Mouse (Mus musculus) embryonic facial prominence, embryonic 13.5 days (tissue): ENCODE measurements at regions not wholly inside any gene's neighbourhood (a gene's known extent, or its start where the extent isn't known, plus 50 kb on each side); places are given as distances from the start of the nearest gene placed in this dataset.

Experiments used
- ATAC-seq: fragments of 200-750 bp; cut with Nextera tagmentation; 2 replicates; pipeline ENCODE4 v1.8.0; 2017; ENCODE audit warnings: low read depth; ENCODE audit not compliant: insufficient number of reproducible peaks, insufficient read depth, low FRiP score, low TSS enrichment
- H3K27ac ChIP-seq: fragments of 300-500 bp; sonication (generic); 2 replicates; pipeline ENCODE4 v1.5.1; 2015; ENCODE audit warnings: moderate library complexity, mild to moderate bottlenecking, inconsistent platforms
- H3K27me3 ChIP-seq: fragments of 300-500 bp; sonication (generic); 2 replicates; pipeline ENCODE4 v1.6.1; 2015; ENCODE audit warnings: mild to moderate bottlenecking, inconsistent platforms
- H3K36me3 ChIP-seq: fragments of 300-500 bp; sonication (generic); 2 replicates; pipeline ENCODE4 v1.6.1; 2015; ENCODE audit warnings: mild to moderate bottlenecking, inconsistent platforms
- H3K4me1 ChIP-seq: fragments of 300-500 bp; sonication (generic); 2 replicates; pipeline ENCODE4 v1.6.1; 2015; ENCODE audit warnings: inconsistent platforms
- H3K4me2 ChIP-seq: fragments of 300-500 bp; sonication (generic); 2 replicates; pipeline ENCODE4 v1.6.1; 2015; ENCODE audit warnings: moderate library complexity, mild to moderate bottlenecking, inconsistent platforms
- H3K4me3 ChIP-seq: fragments of 300-500 bp; sonication (generic); 2 replicates; pipeline ENCODE4 v1.5.1; 2015; ENCODE audit warnings: mild to moderate bottlenecking, inconsistent platforms
- H3K9ac ChIP-seq: fragments of 300-500 bp; sonication (generic); 2 replicates; pipeline ENCODE4 v1.6.1; 2015; ENCODE audit warnings: mild to moderate bottlenecking, inconsistent platforms
- H3K9me3 ChIP-seq: fragments of 300-500 bp; sonication (generic); 2 replicates; pipeline ENCODE4 v1.6.1; 2016; ENCODE audit warnings: inconsistent platforms
- WGBS: fragments of 180-500 bp; shearing (Covaris S2); methylation state at CpG from one replicate; pipeline ENCODE4 v1.1.7; 2015; ENCODE audit warnings: mixed read lengths; 5-methylcytosine and 5-hydroxymethylcytosine counted together

DNA sequence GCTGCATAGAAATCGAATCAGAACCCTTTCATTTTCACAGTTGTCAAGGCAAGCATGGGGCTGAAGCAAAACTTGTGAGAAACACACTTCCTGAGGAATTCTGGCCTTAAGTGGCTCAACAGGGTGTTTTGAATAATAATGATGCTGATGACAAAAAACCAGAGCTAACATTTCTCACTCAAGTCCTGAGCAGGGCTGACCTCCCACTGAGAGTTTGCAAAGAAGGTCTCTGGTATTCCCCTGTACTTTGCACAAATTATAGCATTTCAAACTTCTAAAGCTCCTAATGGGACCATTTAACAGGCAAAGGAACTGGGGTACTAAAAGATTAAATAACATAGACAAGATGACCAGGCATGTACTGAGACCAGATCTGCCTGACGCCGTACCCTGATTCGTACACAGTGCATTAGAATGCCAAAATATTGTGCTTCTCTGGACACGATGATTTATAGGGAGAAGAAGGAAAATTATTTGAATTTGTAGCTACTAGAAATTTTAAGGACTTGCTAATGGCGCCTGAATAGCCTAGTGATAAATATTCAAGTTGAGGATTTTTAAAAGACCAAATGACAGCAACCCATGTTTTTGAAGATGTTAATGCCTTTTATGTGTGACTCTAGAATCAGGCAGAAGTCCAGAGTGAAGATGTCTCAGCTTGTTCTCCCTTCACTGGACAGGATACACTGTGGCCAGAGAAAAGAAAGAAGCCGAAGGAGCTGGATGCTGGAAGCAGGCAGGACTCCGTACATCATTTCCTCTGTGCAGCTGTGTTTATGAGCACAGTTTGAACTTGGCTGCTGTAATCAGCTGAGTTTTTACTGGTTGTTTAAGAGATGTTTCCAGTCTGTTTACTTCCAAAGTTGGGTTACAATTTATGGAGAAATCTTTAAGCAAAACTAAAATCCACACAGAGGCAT is 1056.7 kb downstream of the Fam19a2 start:
- no peak overlapping the region for H3K9ac ChIP-seq
- H3K4me3 ChIP-seq = no peak overlapping the region
- no peaks in the 10 kb centered on the region for H3K27me3 ChIP-seq
- no peaks in the 10 kb centered on the region for H3K36me3 ChIP-seq
- no peak for ATAC-seq
- no peak overlapping the region for H3K27ac ChIP-seq
- no peak overlapping the region for H3K4me2 ChIP-seq
- H3K9me3 ChIP-seq = no peaks in the 10 kb centered on the region
- WGBS = 75% methylated on average over 8 of the region's 8 CpGs
- H3K4me1 ChIP-seq = no peaks in the 10 kb centered on the region

DNA sequence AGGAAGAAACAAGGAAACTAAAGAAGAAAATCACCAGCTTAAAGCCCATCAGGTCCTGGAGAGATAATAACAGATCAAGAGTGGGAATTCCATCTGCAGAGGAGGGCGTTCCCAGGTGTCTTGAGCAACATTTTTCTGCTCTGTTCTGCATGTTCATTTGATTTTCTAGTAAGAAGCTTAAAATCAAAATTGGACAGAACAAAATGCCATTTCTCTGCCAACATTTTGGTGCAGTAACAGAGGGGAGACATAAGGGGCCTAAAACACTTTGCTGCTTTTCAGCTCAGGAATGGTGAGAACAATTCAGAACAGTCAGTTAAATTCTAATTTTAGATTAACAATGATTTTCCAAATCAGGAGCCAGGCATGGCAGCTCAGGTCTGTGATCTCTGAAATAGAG is 1056.8 kb downstream of the Slc16a7 start:
- H3K4me2 ChIP-seq = no peak overlapping the region
- no peak overlapping the region for H3K4me3 ChIP-seq
- H3K4me1 ChIP-seq = no peaks in the 10 kb centered on the region
- 78% methylated on average over 1 of the region's 1 CpGs for WGBS
- H3K27me3 ChIP-seq = no peaks in the 10 kb centered on the region
- H3K9ac ChIP-seq = no peak overlapping the region
- H3K36me3 ChIP-seq = no peaks in the 10 kb centered on the region
- no peak for ATAC-seq
- H3K9me3 ChIP-seq = no peaks in the 10 kb centered on the region
- H3K27ac ChIP-seq = no peak overlapping the region

DNA sequence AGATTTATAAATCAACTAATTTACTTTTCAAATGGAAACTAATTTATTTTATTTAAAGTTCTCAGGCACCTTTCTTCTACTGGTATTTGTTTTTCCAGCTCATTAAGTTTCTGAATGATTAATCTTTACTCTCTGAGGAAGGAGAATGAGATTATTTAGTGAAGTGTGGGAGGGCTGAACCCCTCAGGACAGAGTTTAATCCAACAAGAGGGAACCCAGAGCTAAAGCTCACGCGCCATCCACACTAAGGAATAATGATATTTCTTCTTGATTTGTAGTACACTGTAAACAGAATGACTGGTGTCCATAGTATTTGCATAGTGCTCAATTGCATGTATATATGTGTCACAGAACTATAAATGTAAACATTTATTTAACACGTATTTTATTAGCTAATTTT is 1050.3 kb downstream of the Slc16a7 start:
- Histone ChIP-seq H3K4me1 (no peaks in the 10 kb centered on the region), H3K9ac (no peak overlapping the region), H3K4me3 (no peak overlapping the region), H3K36me3 (no peaks in the 10 kb centered on the region), H3K9me3 (no peaks in the 10 kb centered on the region), H3K27ac (no peak overlapping the region), H3K4me2 (no peak overlapping the region), H3K27me3 (no peaks in the 10 kb centered on the region)
- 85% methylated on average over 3 of the region's 3 CpGs for WGBS
- no peak for ATAC-seq

DNA sequence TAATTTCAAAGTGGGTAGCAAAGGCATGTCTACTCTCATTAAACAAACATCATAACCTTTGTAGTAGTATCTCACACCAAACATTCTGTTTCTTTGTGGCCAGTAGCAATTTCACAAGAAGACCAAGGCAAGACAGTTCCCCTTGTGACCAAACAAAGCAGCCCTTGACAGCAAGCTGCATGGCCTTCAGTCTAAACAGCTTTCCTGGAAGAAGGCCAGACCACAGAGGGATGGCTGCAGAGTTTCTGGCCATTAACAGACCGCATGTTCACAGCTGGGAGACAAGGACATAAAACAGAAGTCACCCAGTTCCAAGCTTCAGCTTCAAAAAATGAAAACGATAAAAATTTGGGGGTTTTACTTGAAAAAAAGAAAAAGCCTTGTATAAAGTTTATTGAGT is 1040.0 kb downstream of the Slc16a7 start:
- Histone ChIP-seq H3K27me3 (no peaks in the 10 kb centered on the region), H3K4me1 (no peaks in the 10 kb centered on the region), H3K27ac (no peak overlapping the region), H3K9me3 (no peaks in the 10 kb centered on the region), H3K4me2 (no peak overlapping the region), H3K4me3 (no peak overlapping the region), H3K36me3 (no peaks in the 10 kb centered on the region), H3K9ac (no peak overlapping the region)
- WGBS = 51% methylated on average over 2 of the region's 2 CpGs
- ATAC-seq = no peak

DNA sequence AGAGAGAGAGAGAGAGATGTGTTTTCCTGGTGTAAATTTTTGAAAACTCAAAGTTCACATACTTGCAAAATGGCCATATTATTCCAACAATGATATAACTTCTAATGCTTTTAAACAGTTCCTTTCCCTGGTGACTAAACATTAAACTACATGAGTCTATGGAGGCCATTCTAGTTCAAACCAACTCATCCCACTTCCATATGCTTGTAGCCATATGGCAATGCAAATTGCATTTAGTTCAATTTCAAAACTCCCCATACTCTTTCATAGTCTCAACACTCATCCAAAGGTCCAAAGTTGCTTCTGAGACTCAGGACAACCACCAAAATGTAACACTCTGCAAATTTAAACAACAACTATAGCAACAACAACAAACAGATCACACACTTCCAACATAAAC is 1026.5 kb downstream of the Slc16a7 start:
- Histone ChIP-seq H3K9me3 (no peaks in the 10 kb centered on the region), H3K4me2 (no peak overlapping the region), H3K36me3 (no peaks in the 10 kb centered on the region), H3K27ac (no peak overlapping the region), H3K9ac (no peak overlapping the region), H3K4me3 (no peak overlapping the region), H3K27me3 (no peaks in the 10 kb centered on the region), H3K4me1 (no peaks in the 10 kb centered on the region)
- no peak for ATAC-seq

DNA sequence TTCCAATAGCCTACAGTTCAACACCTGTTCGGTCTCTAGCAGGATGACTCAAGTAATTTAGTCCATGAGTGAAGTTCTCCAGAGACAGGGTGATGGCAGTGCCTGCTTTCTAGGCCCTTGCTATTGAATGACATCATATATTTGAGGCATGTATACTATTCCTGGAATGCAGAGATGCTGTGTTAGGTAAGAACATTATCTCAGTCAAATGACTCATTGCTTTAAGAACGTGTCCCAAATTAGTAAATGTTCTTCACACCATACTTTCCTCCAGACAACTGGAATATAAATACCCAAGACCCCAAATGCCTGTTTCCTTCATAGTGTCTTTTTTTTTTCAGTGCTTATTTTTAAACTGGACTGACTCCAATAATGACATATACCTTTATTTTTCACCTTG is 1018.3 kb downstream of the Slc16a7 start:
- Histone ChIP-seq H3K27me3 (no peaks in the 10 kb centered on the region), H3K4me2 (no peak overlapping the region), H3K9ac (no peak overlapping the region), H3K9me3 (no peaks in the 10 kb centered on the region), H3K27ac (no peak overlapping the region), H3K36me3 (no peaks in the 10 kb centered on the region), H3K4me3 (no peak overlapping the region), H3K4me1 (no peaks in the 10 kb centered on the region)
- 62% methylated on average over 2 of the region's 2 CpGs for WGBS
- no peak for ATAC-seq

DNA sequence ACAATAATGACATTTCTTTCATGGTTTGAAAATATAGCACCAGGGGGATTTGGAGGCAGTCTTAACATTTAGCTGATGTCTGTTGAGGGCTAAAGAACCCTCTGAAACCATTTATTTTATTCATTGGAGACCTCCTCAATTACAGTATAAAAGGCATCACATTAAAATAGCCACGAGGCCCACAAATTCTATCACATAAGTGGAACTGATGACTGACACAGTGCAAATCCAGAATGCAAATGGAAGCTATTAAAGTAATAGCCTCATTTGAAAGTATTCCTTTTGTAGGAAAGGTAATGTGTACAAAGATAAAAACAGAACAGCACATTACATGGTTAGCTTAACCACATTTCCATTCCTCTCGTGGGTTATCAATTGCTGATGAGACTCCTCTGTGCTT is 986.6 kb downstream of the Slc16a7 start:
- Histone ChIP-seq H3K27ac (no peak overlapping the region), H3K4me2 (no peak overlapping the region), H3K36me3 (no peaks in the 10 kb centered on the region), H3K27me3 (no peaks in the 10 kb centered on the region), H3K9me3 (no peaks in the 10 kb centered on the region), H3K4me3 (no peak overlapping the region), H3K9ac (no peak overlapping the region), H3K4me1 (no peaks in the 10 kb centered on the region)
- 61% methylated on average over 2 of the region's 2 CpGs for WGBS
- no peak for ATAC-seq

DNA sequence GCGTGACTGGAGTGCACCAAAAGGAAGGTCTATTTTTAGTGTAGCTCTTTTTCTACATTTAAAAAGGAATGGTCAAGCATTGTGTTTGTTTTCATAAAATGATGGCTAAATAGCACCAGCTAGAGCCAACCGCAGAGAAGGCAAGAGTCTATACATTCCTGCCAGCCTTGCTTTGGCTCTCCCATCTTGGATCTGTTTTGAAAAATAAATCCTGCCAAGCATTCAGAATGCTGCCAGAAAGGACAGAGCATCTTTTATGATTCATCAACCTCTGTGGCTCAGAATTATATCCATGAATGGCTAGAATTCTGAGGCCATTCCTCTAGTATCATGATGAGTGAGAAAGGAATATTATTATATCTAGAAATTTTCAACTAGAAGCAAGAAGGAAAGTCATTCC is 979.6 kb downstream of the Slc16a7 start:
- no peak overlapping the region for H3K4me3 ChIP-seq
- ATAC-seq = no peak
- no peaks in the 10 kb centered on the region for H3K4me1 ChIP-seq
- 84% methylated on average over 2 of the region's 2 CpGs for WGBS
- H3K27ac ChIP-seq = no peak overlapping the region
- no peaks in the 10 kb centered on the region for H3K27me3 ChIP-seq
- H3K9me3 ChIP-seq = no peaks in the 10 kb centered on the region
- no peak overlapping the region for H3K4me2 ChIP-seq
- H3K36me3 ChIP-seq = no peaks in the 10 kb centered on the region
- H3K9ac ChIP-seq = no peak overlapping the region

DNA sequence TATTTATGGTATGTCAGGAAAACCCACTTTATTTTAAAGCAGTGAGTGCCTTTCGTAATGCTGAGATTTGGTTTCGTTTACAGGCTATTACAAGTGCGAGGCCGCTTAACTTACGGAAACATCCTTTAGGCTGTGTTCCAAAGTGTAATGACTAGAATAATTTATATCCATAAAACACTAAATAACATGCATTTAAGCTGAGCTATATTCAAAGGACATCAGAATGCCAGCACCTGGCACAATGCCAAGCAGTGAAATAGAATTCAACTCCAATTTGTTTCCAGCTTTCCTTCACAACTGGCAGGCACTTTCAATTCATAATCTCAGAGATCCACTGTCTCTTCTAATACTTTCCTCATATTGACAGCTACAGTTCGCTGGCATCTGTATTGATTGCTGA is 972.7 kb downstream of the Slc16a7 start:
- Histone ChIP-seq H3K27me3 (no peaks in the 10 kb centered on the region), H3K9ac (no peak overlapping the region), H3K36me3 (no peaks in the 10 kb centered on the region), H3K27ac (no peak overlapping the region), H3K4me3 (no peak overlapping the region), H3K4me2 (no peak overlapping the region), H3K9me3 (no peaks in the 10 kb centered on the region), H3K4me1 (0 out of 2 replicates have a peak, but pooled peaks cover 3% of the 10 kb centered on the region)
- ATAC-seq = no peak
- 58% methylated on average over 6 of the region's 6 CpGs for WGBS

DNA sequence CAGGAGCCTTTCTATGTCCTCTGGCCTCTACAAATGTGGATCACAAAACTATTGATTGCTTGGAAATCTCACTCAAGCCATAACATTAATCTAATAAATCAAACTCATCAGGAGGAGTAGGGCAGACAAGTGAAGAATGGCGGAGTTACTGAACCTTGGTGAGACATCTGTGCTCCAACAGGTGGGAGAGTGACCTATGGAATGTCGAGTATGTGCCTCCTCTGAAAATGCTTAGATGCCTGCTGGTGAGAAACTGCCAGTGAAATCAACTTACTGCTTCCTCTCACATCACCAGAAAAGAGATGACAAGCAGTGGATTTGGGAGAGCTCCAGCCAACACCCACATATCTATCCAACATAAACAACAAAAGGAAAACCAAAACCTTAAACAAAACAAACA is 965.8 kb downstream of the Slc16a7 start:
- 44% methylated on average over 2 of the region's 2 CpGs for WGBS
- Histone ChIP-seq H3K36me3 (no peaks in the 10 kb centered on the region), H3K4me3 (no peak overlapping the region), H3K9ac (no peak overlapping the region), H3K4me2 (no peak overlapping the region), H3K27ac (no peak overlapping the region), H3K27me3 (no peaks in the 10 kb centered on the region), H3K4me1 (no peaks in the 10 kb centered on the region), H3K9me3 (no peaks in the 10 kb centered on the region)
- ATAC-seq = no peak
